Comparison of ENCODE assay signal across 8 mouse cellular contexts in genomic region chr11:116418194-116418840, GRCm38 (mm10). TPM values are rescaled to one million over a fixed set of nuclear protein-coding genes. Genes with fewer than 3 reads are reported as not detected.
DNase-seq lines count a peak whose midpoint lies in the region; ATAC-seq and TF ChIP-seq lines count a peak whose summit lies in the region.

No protein-coding gene starts in this region.

- no peak for ATAC-seq in intestine, embryonic 14.5 days (replicated peaks; ENCODE audit: low FRiP score, low TSS enrichment, low read depth)
- no peak for ATAC-seq in intestine, postnatal 0 days
- ATAC-seq in activated CD4-positive, CD25-positive, alpha-beta regulatory T cell, adult 4 months: peak; percentile 22
- 0 out of 2 replicates have a peak, but pooled peaks have one; percentile 31 for ATAC-seq in stomach, embryonic 14.5 days (ENCODE audit: insufficient number of reproducible peaks, insufficient read depth, low FRiP score, low read depth)
- no peak for ATAC-seq in erythroid progenitor cell, adult 5-6 weeks (replicated peaks; ENCODE audit: low FRiP score, poor library complexity, severe bottlenecking)

- H3K9me3 ChIP-seq in intestine, embryonic 14.5 days (ENCODE audit: control insufficient read depth, low read length): no peaks in the 10 kb centered on the region
- H3K9me3 ChIP-seq in intestine, postnatal 0 days (ENCODE audit: control insufficient read depth): no peaks in the 10 kb centered on the region
- no peaks in the 10 kb centered on the region for H3K9me3 ChIP-seq in limb, embryonic 10.5 days (replicated peaks)
- no peaks in the 10 kb centered on the region for H3K9me3 ChIP-seq in stomach, embryonic 14.5 days (ENCODE audit: control insufficient read depth, low read depth, low read length)

- H3K4me1 ChIP-seq in intestine, embryonic 14.5 days (replicated peaks; ENCODE audit: control insufficient read depth, insufficient read depth, low read length): peaks cover 22% of the 10 kb centered on the region
- H3K4me1 ChIP-seq in intestine, postnatal 0 days (replicated peaks; ENCODE audit: control insufficient read depth, insufficient read depth, low read length): peaks cover 1% of the 10 kb centered on the region
- peaks cover 39% of the 10 kb centered on the region for H3K4me1 ChIP-seq in limb, embryonic 10.5 days
- peaks cover 11% of the 10 kb centered on the region; the same call in 1 of the 2 replicates for H3K4me1 ChIP-seq in stomach, embryonic 14.5 days (ENCODE audit: control insufficient read depth, insufficient read depth, low read length)

- DNase-seq in intestine, embryonic 14.5 days (ENCODE audit: low spot score): peak; percentile 52
- peak; percentile 88 for DNase-seq in 3T3-L1 (ENCODE audit: low read depth, low spot score)
- DNase-seq in limb, embryonic 10.5 days (ENCODE audit: low spot score): peak; percentile 69
- no peak for DNase-seq in adrenal gland, postnatal 4 days (ENCODE audit: low spot score in 2 of 2)

- no peak overlapping the region for H3K4me3 ChIP-seq in intestine, embryonic 14.5 days (ENCODE audit: low read depth, low read length)
- H3K4me3 ChIP-seq in intestine, postnatal 0 days (ENCODE audit: low read depth, low read length): no peak overlapping the region
- H3K4me3 ChIP-seq in limb, embryonic 10.5 days: no peak overlapping the region; the same call in 1 of the 2 replicates
- no peak overlapping the region for H3K4me3 ChIP-seq in stomach, embryonic 14.5 days (ENCODE audit: low read depth, low read length)

- TF ChIP-seq CTCF in intestine, postnatal 0 days (IDR thresholded peaks at IDR 0.05; ENCODE audit: low read depth): no peak

- no peak overlapping the region for H3K4me2 ChIP-seq in intestine, embryonic 14.5 days (ENCODE audit: low read length)
- no peak overlapping the region for H3K4me2 ChIP-seq in intestine, postnatal 0 days (replicated peaks; ENCODE audit: low read depth)
- no peak overlapping the region for H3K4me2 ChIP-seq in stomach, embryonic 14.5 days (replicated peaks; ENCODE audit: low read depth, low read length)

- WGBS in intestine, embryonic 14.5 days: 7% methylated on average over 2 of the region's 2 CpGs
- WGBS in intestine, postnatal 0 days: 24% methylated on average over 2 of the region's 2 CpGs
- WGBS in limb, embryonic 10.5 days: 3% methylated on average over 2 of the region's 2 CpGs
- 6% methylated on average over 2 of the region's 2 CpGs for WGBS in stomach, embryonic 14.5 days

- no peak overlapping the region for H3K9ac ChIP-seq in intestine, embryonic 14.5 days (ENCODE audit: low read length)
- H3K9ac ChIP-seq in intestine, postnatal 0 days (ENCODE audit: low read depth, low read length): no peak overlapping the region
- no peak overlapping the region for H3K9ac ChIP-seq in stomach, embryonic 14.5 days (replicated peaks; ENCODE audit: low read depth, low read length)

- H3K36me3 ChIP-seq in intestine, embryonic 14.5 days (ENCODE audit: control insufficient read depth, insufficient read depth, low read length): no peaks in the 10 kb centered on the region
- H3K36me3 ChIP-seq in intestine, postnatal 0 days (ENCODE audit: control insufficient read depth, insufficient read depth): no peaks in the 10 kb centered on the region
- H3K36me3 ChIP-seq in limb, embryonic 10.5 days: no peaks in the 10 kb centered on the region
- H3K36me3 ChIP-seq in stomach, embryonic 14.5 days (ENCODE audit: control insufficient read depth, insufficient read depth, low read length): no peaks in the 10 kb centered on the region

- H3K27me3 ChIP-seq in intestine, embryonic 14.5 days (replicated peaks; ENCODE audit: control insufficient read depth, insufficient read depth, low read length): no peaks in the 10 kb centered on the region
- no peaks in the 10 kb centered on the region for H3K27me3 ChIP-seq in intestine, postnatal 0 days (replicated peaks; ENCODE audit: control insufficient read depth, insufficient read depth, low read length)
- H3K27me3 ChIP-seq in limb, embryonic 10.5 days (ENCODE audit: low read depth, poor library complexity, severe bottlenecking): no peaks in the 10 kb centered on the region
- no peaks in the 10 kb centered on the region for H3K27me3 ChIP-seq in stomach, embryonic 14.5 days (ENCODE audit: control insufficient read depth, insufficient read depth, low read length)

- H3K27ac ChIP-seq in intestine, embryonic 14.5 days (ENCODE audit: low read depth): 0 out of 2 replicates have a peak overlapping the region, but pooled peaks have one; percentile 20
- no peak overlapping the region for H3K27ac ChIP-seq in intestine, postnatal 0 days (ENCODE audit: low read depth, low read length)
- peak overlapping the region; percentile 89 for H3K27ac ChIP-seq in limb, embryonic 10.5 days
- H3K27ac ChIP-seq in stomach, embryonic 14.5 days (ENCODE audit: low read length): peak overlapping the region; percentile 44

RNA-seq across cellular contexts. Expression of gene Rnf157, which starts 5.5 kb away (rescaled TPM):
- 14.6 and 19.9 TPM in 2 replicates for polyA plus RNA-seq in intestine, embryonic 14.5 days (2014; fragmentation: Nextera tagmentation; extraction: Ambion mirVana)
- 4.9 and 6.6 TPM in 2 replicates for polyA plus RNA-seq in intestine, postnatal 0 days (2015; fragmentation: Nextera tagmentation; extraction: Ambion mirVana)
- polyA plus RNA-seq in activated CD4-positive, CD25-positive, alpha-beta regulatory T cell, adult 4 months (2017; shearing (Covaris generic)): 1 to 10 TPM; 6.6 to 6.9 TPM
- 11.1 and 18.3 TPM in 2 replicates for polyA plus RNA-seq in limb, embryonic 10.5 days (2016; fragmentation: Nextera tagmentation; extraction: Ambion mirVana)
- polyA plus RNA-seq in stomach, embryonic 14.5 days (2014; fragmentation: Nextera tagmentation; extraction: Ambion mirVana): 9.8 and 12.8 TPM in 2 replicates
- 5.8 and 11.7 TPM in 2 replicates for total RNA-seq in erythroid progenitor cell, adult 5-6 weeks (2015; ENCODE audit: low replicate concordance)
- total RNA-seq in erythroid progenitor cell, adult 5-6 weeks (2017; ENCODE audit: low replicate concordance): 9.2 and 9.8 TPM in 2 replicates
- 10 to 100 TPM; 20.0 to 22.0 TPM for total RNA-seq in adrenal gland, postnatal 4 days (2021)

RNA-seq across cellular contexts. Expression of gene Ubald2, which starts 15.6 kb away (rescaled TPM):
- 76.2 and 78.5 TPM in 2 replicates for polyA plus RNA-seq in intestine, embryonic 14.5 days (2014; fragmentation: Nextera tagmentation; extraction: Ambion mirVana)
- polyA plus RNA-seq in intestine, postnatal 0 days (2015; fragmentation: Nextera tagmentation; extraction: Ambion mirVana): 60.2 and 60.6 TPM in 2 replicates
- 10 to 100 TPM; 13.7 to 15.0 TPM for polyA plus RNA-seq in activated CD4-positive, CD25-positive, alpha-beta regulatory T cell, adult 4 months (2017; shearing (Covaris generic))
- polyA plus RNA-seq in limb, embryonic 10.5 days (2016; fragmentation: Nextera tagmentation; extraction: Ambion mirVana): 44.1 and 51.8 TPM in 2 replicates
- polyA plus RNA-seq in stomach, embryonic 14.5 days (2014; fragmentation: Nextera tagmentation; extraction: Ambion mirVana): 56.1 and 60.7 TPM in 2 replicates
- 153 and 187 TPM in 2 replicates for total RNA-seq in erythroid progenitor cell, adult 5-6 weeks (2015; ENCODE audit: low replicate concordance)
- 47.2 and 63.3 TPM in 2 replicates for total RNA-seq in erythroid progenitor cell, adult 5-6 weeks (2017; ENCODE audit: low replicate concordance)
- total RNA-seq in adrenal gland, postnatal 4 days (2021): 10 to 100 TPM; 62.1 to 63.9 TPM

RNA-seq across cellular contexts. Expression of gene Qrich2, which starts 47.7 kb away (rescaled TPM):
- polyA plus RNA-seq in intestine, embryonic 14.5 days (2014; fragmentation: Nextera tagmentation; extraction: Ambion mirVana): 0.15 and 0.22 TPM in 2 replicates
- 0.14 TPM in 1 of 2 replicates, not detected in the other for polyA plus RNA-seq in intestine, postnatal 0 days (2015; fragmentation: Nextera tagmentation; extraction: Ambion mirVana)
- polyA plus RNA-seq in activated CD4-positive, CD25-positive, alpha-beta regulatory T cell, adult 4 months (2017; shearing (Covaris generic)): not detected
- 0.36 and 0.44 TPM in 2 replicates for polyA plus RNA-seq in limb, embryonic 10.5 days (2016; fragmentation: Nextera tagmentation; extraction: Ambion mirVana)
- polyA plus RNA-seq in stomach, embryonic 14.5 days (2014; fragmentation: Nextera tagmentation; extraction: Ambion mirVana): 0.22 TPM in 1 of 2 replicates, not detected in the other
- not detected in 2 replicates for total RNA-seq in erythroid progenitor cell, adult 5-6 weeks (2015; ENCODE audit: low replicate concordance)
- total RNA-seq in erythroid progenitor cell, adult 5-6 weeks (2017; ENCODE audit: low replicate concordance): not detected in 2 replicates
- under 1 TPM in 1 of 2 experiments, not detected in 1; 0.14 TPM for total RNA-seq in adrenal gland, postnatal 4 days (2021)

Comparison
In these comparisons a context has a peak if more than half of its experiments do, and no peak if none do; other contexts are left out.
1. ATAC-seq: peak in activated CD4-positive, CD25-positive, alpha-beta regulatory T cell, adult 4 months (single experiment) and stomach, embryonic 14.5 days (single experiment); none in intestine, embryonic 14.5 days (single experiment), intestine, postnatal 0 days (single experiment) and erythroid progenitor cell, adult 5-6 weeks (single experiment).
2. DNase-seq: peak in intestine, embryonic 14.5 days (single experiment), 3T3-L1 (single experiment) and limb, embryonic 10.5 days (single experiment); none in adrenal gland, postnatal 4 days (0 of 2).